Mouse (Mus musculus) neural tube, embryonic 11.5 days (tissue): ENCODE results near the gene Tac2. TPM values are rescaled to one million over a fixed set of nuclear protein-coding genes. Genes with fewer than 3 reads are reported as not detected.

Experiments used
- ATAC-seq: fragments of 200-750 bp; cut with Nextera tagmentation; 2 replicates; pipeline ENCODE4 v1.8.0; 2017; ENCODE audit warnings: moderate number of reproducible peaks, mild to moderate bottlenecking, moderate TSS enrichment, moderate library complexity; ENCODE audit not compliant: insufficient read depth, low FRiP score, low TSS enrichment
- DNase-seq: peaks from one replicate; pipeline ENCODE4 v3.0.0-alpha.2; 2015; ENCODE audit warnings: low spot score
- H3K27ac ChIP-seq: fragments of 300-500 bp; sonication (generic); 2 replicates; pipeline ENCODE4 v1.5.1; 2014; ENCODE audit warnings: low read depth, mild to moderate bottlenecking, low read length
- H3K27me3 ChIP-seq: fragments of 300-500 bp; sonication (generic); 2 replicates; pipeline ENCODE4 v1.6.1; 2014; ENCODE audit warnings: mild to moderate bottlenecking, low read length, mixed read lengths; ENCODE audit not compliant: control insufficient read depth, insufficient read depth
- H3K36me3 ChIP-seq: fragments of 300-500 bp; sonication (generic); 2 replicates; pipeline ENCODE4 v1.6.1; 2014; ENCODE audit warnings: mild to moderate bottlenecking, low read length, moderate library complexity, mixed read lengths; ENCODE audit not compliant: control insufficient read depth, insufficient read depth
- H3K4me1 ChIP-seq: fragments of 300-500 bp; sonication (generic); 2 replicates; pipeline ENCODE4 v1.6.1; 2014; ENCODE audit warnings: low read length, mixed read lengths; ENCODE audit not compliant: control insufficient read depth, insufficient read depth
- H3K4me2 ChIP-seq: fragments of 300-500 bp; sonication (generic); 2 replicates; pipeline ENCODE4 v1.6.1; 2014; ENCODE audit warnings: low read depth, mild to moderate bottlenecking, moderate library complexity
- H3K4me3 ChIP-seq: fragments of 300-500 bp; sonication (generic); 2 replicates; pipeline ENCODE4 v1.5.1; 2014; ENCODE audit warnings: low read depth, low read length
- H3K9ac ChIP-seq: fragments of 300-500 bp; sonication (generic); 2 replicates; pipeline ENCODE4 v1.6.1; 2014; ENCODE audit warnings: mild to moderate bottlenecking, low read length
- H3K9me3 ChIP-seq: fragments of 300-500 bp; sonication (generic); 2 replicates; pipeline ENCODE4 v1.6.1; 2016; ENCODE audit warnings: low read length; ENCODE audit not compliant: control insufficient read depth
- WGBS: fragments of 180-500 bp; shearing (Covaris S2); extraction: QIAGEN DNeasy Blood & Tissue Kit; methylation state at CpG from one replicate; pipeline ENCODE4 v1.1.7; 2014; 5-methylcytosine and 5-hydroxymethylcytosine counted together
- polyA plus RNA-seq: library from polyadenylated mRNA; unstranded; fragments of >200 nt; fragmentation: Nextera tagmentation; extraction: Ambion mirVana; gene quantifications from 2 replicates; pipeline ENCODE4 v1.2.1, GENCODE M21; 2014

Gene Tac2
- polyA plus RNA-seq, 1 experiment from 2014 or later: 0.49 TPM

DNA sequence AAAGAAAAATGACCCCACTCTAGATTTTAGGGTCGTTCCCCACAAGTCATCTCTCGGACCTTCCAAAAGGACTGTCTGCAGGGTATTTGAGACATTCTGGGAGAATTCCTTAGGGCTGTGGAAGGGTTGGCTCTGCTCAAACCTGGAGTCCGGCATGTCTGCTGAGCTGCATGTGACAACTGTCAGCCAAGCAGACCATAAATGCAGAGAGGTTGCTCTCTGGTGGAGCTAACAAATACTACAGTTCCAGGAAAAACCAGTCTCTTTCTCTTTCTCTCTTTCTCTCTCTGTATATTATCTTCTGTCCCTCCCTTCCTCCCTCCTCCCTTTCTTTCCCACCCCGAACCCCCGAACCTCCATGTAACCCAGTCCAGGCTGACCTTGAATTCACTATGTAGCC, 10.2 kb downstream of the Tac2 start:
- H3K27me3 ChIP-seq: no peaks in the 10 kb centered on the region
- H3K9me3 ChIP-seq: no peaks in the 10 kb centered on the region
- H3K4me3 ChIP-seq: no peak overlapping the region
- no peak overlapping the region for H3K4me2 ChIP-seq
- H3K36me3 ChIP-seq: no peaks in the 10 kb centered on the region
- no peaks in the 10 kb centered on the region for H3K4me1 ChIP-seq
- DNase-seq (no peak), ATAC-seq (no peak)
- 58% methylated on average over 5 of the region's 5 CpGs for WGBS
- no peak overlapping the region for H3K9ac ChIP-seq
- H3K27ac ChIP-seq: no peak overlapping the region

DNA sequence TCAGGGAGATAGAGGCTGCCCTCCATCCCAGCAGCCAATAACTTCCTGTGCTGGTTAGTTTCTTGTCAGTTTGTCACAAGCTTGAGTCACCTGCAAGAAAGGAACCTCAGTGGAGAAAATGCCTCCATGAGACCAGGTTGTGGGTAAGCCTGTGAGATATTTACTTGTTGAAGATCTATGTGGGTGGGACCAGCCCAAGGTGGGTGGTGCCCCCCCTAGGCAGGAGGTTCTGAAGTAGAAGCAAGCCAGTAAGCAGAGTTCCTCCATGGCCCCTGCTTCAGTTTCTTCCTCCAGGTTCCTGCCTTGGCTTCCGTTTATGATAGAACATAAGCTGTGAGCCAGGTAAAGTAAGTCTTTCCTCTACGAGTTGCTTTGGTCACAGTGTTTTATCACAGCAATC, 12.0 kb downstream of the Tac2 start:
- H3K9me3 ChIP-seq: no peaks in the 10 kb centered on the region
- no peaks in the 10 kb centered on the region for H3K36me3 ChIP-seq
- H3K4me1 ChIP-seq: peaks cover 6% of the 10 kb centered on the region; the same call in 1 of the 2 replicates
- H3K9ac ChIP-seq: no peak overlapping the region
- H3K27ac ChIP-seq: no peak overlapping the region
- H3K27me3 ChIP-seq: no peaks in the 10 kb centered on the region
- WGBS: 76% methylated on average over 2 of the region's 2 CpGs
- H3K4me2 ChIP-seq: no peak overlapping the region
- no peak for DNase-seq
- H3K4me3 ChIP-seq: no peak overlapping the region
- ATAC-seq: no peak

DNA sequence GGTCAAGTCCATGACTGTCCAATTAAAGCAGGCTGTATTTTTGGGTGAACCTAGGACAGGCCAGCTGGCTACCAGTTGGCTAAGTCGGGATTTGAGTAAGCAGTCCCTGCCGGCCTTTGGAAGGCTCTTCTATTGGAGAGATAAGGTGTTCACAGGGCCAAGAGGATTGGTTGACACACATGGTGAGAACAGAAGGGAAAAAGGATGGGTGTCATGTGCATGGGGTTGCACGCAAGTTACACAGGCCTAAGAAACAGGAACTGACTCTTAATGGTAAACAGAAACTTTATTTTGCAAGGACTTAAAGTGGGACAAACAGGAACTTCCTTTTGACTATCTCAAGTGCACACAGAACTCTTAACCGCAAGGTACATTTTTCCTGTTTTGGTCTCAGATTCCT, 12.6 kb downstream of the Tac2 start:
- Histone ChIP-seq H3K9me3 (no peaks in the 10 kb centered on the region), H3K27ac (no peak overlapping the region), H3K36me3 (peaks cover 4% of the 10 kb centered on the region), H3K9ac (no peak overlapping the region), H3K4me1 (peaks cover 6% of the 10 kb centered on the region; the same call in 1 of the 2 replicates), H3K4me2 (no peak overlapping the region), H3K4me3 (no peak overlapping the region), H3K27me3 (no peaks in the 10 kb centered on the region)
- ATAC-seq: no peak
- DNase-seq: no peak
- 73% methylated on average over 4 of the region's 4 CpGs for WGBS

DNA sequence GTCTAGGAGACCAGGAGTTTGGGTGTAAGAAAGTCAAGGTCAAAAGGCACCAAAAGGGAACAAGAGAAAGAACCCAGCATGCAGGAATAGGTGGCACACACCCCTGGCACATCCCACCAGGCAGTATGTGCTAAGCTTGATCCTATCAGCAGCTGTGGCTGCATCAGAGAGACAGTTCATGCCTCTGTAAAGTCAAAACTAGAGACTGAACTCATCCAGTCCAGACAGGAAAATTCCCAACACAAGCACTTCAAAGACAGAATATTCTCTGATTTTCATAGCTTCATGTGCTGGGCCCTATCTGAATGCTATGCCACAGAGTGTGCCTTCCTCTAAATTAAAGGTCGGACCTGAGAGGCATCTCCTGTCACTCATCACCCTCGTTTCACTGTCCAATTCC, 13.3 kb downstream of the Tac2 start:
- WGBS: 31% methylated on average over 2 of the region's 2 CpGs

DNA sequence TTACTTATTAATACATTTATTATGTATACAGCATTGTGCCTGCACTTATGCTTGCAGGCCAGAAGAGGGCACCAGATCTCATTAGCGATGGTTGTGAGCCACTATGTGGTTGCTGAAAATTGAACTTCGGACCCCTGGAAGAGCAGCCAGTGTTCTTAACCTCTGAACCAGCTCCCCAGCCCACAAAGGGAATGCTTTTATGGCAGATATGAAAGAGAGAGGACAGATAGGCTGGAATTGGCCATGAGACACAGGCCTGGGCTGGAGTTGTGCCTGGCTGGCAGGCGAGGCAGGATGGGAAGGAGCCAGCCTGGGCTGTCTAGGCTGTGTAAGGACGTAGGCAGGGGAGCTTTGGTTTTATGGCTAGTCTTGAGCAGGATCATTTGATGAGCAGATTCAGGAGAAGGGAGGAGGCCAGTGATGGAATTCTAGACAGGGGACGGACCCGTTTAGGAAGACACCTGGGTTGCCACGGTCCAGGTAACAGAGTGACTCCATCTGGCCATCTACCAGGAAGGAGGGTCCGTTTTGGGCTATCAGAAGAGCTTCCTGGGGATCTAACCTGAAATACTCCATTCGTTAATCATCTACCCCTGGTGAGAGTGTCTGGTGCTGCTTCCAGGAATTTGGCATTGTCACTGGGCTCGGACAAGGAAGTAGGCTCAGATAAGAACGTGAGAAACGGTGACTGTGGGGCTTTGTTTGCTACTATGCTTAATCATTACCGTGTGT, 14.0 kb downstream of the Tac2 start:
- WGBS: 56% methylated on average over 13 of the region's 13 CpGs
- ATAC-seq (no peak), DNase-seq (peak; percentile 33)
- no peak overlapping the region for H3K4me2 ChIP-seq
- no peaks in the 10 kb centered on the region for H3K27me3 ChIP-seq
- peaks cover 13% of the 10 kb centered on the region for H3K36me3 ChIP-seq
- no peak overlapping the region for H3K4me3 ChIP-seq
- H3K27ac ChIP-seq: no peak overlapping the region
- no peak overlapping the region for H3K9ac ChIP-seq
- H3K4me1 ChIP-seq: peaks cover 6% of the 10 kb centered on the region; the same call in 1 of the 2 replicates
- H3K9me3 ChIP-seq: no peaks in the 10 kb centered on the region

More for the DNA sequence above, 13.3 kb downstream of the Tac2 start:
- ATAC-seq (no peak), DNase-seq (no peak)
- no peaks in the 10 kb centered on the region for H3K9me3 ChIP-seq
- H3K9ac ChIP-seq: no peak overlapping the region
- H3K4me2 ChIP-seq: no peak overlapping the region
- no peaks in the 10 kb centered on the region for H3K27me3 ChIP-seq
- peaks cover 8% of the 10 kb centered on the region for H3K36me3 ChIP-seq
- peaks cover 6% of the 10 kb centered on the region; the same call in 1 of the 2 replicates for H3K4me1 ChIP-seq
- H3K4me3 ChIP-seq: no peak overlapping the region
- no peak overlapping the region for H3K27ac ChIP-seq

DNA sequence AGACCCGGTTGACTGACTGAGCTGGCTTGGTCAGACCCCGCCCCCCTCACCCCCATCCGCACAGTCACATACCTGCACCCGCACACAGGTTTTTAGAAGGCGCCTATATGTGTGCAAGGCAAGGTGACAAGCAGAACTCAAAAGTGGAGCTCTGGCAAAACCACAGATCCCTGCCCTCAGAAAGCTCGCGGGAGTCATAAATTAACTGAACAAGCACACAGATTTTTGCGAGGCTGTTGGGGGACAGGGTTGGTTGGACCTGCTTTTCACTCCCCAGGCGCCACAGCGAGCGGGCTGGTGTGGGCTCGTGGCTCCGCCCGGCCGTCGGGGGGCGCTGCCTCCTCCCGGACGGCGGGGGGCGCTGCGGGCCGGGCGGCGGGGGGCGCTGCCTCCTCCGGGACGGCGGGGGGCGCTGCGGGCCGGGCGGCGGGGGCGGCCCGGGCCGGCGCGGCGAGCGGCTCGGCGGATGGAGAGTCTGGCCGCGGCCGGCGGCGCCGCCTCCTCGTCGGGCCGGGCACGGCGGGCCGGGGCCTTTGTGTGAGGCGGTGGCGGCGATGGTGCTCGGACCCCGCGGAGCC, 14.9 kb downstream of the Tac2 start, which contains the start of gene Zbtb39:
Gene Zbtb39 (plus strand): TSS at position 456 of the 578 bp plus-strand sequence.
- ATAC-seq: peak; percentile 82
- Histone ChIP-seq H3K27me3 (no peaks in the 10 kb centered on the region), H3K4me1 (peaks cover 6% of the 10 kb centered on the region; the same call in 1 of the 2 replicates), H3K36me3 (peaks cover 21% of the 10 kb centered on the region), H3K4me3 (peak within 1 kb of the TSS; percentile 99), H3K9ac (peak within 1 kb of the TSS; percentile 98), H3K4me2 (peak within 1 kb of the TSS; percentile 53), H3K9me3 (no peaks in the 10 kb centered on the region), H3K27ac (peak within 1 kb of the TSS; percentile 56)
- 4% methylated on average over 26 of the region's 61 CpGs for WGBS
- peak; percentile 87 for DNase-seq

DNA sequence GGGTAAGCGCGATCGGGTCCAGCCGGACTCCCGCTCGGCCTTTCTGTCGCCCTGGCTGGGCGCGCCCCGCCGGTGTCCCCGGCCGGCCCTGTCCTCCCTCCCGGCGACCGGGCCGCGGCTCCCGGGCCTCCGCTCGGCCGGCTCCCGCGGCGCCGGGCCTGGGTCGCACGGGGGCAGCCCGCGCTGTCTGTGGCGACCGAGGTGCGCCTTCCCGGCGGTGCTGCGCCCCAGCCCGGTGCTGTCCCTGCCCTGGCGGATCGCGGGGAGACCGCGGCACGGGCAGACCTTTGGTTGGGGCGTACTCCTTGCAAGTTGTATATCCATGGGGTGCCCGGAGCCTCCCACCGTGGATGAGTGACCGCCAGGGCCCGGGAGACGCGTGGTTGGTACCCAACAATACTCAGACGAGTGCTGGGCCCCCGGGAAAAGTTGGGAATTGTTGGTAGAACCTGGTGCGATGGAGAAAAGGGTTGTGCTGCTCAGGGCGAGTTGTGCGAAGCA, 15.4 kb downstream of the Tac2 start:
- peak overlapping the region; percentile 56 for H3K27ac ChIP-seq
- DNase-seq (peak; percentile 60), ATAC-seq (peak; percentile 45; the same call in 1 of the 2 replicates)
- H3K4me3 ChIP-seq: peak overlapping the region; percentile 99
- H3K9me3 ChIP-seq: no peaks in the 10 kb centered on the region
- peaks cover 6% of the 10 kb centered on the region; the same call in 1 of the 2 replicates for H3K4me1 ChIP-seq
- H3K9ac ChIP-seq: peak overlapping the region; percentile 98
- whole genome bisulfite sequencing: under 1% methylated on average over 31 of the region's 55 CpGs
- H3K4me2 ChIP-seq: peak overlapping the region; percentile 53
- no peaks in the 10 kb centered on the region for H3K27me3 ChIP-seq
- peaks cover 26% of the 10 kb centered on the region for H3K36me3 ChIP-seq

DNA sequence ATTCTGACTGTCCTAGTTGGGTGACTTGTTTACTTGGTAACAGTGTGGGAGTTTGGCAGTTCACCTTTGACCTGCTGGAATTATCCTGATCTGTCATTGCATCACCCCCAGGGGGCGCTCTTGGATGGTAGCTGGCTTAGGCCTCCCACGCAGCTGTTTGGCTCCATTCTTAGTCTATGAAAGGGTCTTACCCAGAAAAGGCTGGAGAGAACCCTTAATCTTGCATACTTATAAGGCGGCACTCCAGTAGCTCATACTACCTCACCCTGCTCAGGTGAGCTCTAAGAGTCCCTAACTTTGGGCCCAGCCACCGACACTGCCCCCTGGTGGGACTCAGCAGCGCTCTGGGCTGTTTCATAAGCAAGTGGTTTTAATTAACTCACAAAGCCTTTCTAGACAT, 20.4 kb downstream of the Tac2 start:
- Histone ChIP-seq H3K9me3 (no peaks in the 10 kb centered on the region), H3K27ac (no peak overlapping the region), H3K4me1 (peaks cover 16% of the 10 kb centered on the region), H3K27me3 (no peaks in the 10 kb centered on the region), H3K4me2 (no peak overlapping the region), H3K9ac (no peak overlapping the region), H3K36me3 (peaks cover 28% of the 10 kb centered on the region), H3K4me3 (no peak overlapping the region)
- ATAC-seq (no peak), DNase-seq (peak; percentile 43)
- WGBS: 70% methylated on average over 5 of the region's 5 CpGs
